Mouse (Mus musculus): Measurements from ENCODE around the gene Cda. TPM values are rescaled to one million over a fixed set of nuclear protein-coding genes. Genes with fewer than 3 reads are reported as not detected.
A peak's percentile ranks its signal among the peaks of the same experiment; 100 is the strongest.

Gene Cda
- polyA plus RNA-seq, 1 experiment from 2014 or later, result 4.1 TPM

DNA sequence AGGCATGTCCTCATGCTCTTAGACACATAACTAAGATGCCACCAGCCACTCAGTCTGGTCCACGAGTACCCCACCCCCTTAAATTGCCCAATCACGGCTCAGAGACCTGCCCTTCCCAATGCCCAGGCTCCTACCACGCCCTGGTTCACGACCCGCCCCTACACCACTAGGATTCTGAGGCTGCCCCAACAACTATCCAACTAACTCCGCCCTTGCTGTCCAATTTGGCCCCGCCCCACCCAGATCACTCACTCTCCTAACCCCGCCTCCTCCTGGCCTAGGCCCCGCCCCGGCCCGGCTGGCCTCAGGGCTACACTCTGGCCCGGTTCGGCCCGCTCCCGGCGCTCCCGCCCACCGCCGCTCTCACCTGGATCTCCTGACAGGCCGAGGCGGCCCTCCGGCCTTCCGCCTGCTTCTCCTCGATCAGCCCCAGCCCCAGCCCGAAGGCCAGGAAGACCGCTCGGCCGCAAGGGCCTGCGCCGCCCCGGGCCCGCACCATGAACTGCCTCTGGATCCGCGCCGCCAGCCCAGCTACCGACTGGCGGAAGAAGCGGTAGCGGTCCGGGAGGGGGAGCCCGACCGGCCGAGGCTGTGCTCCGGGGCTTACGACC lies 42.2 kb downstream of the Cda start:
- H3K4me3 ChIP-seq (ENCODE audit: low read depth, low read length), result peak overlapping the region; percentile 81
- ATAC-seq (ENCODE audit: insufficient number of reproducible peaks, low FRiP score, low TSS enrichment, low read depth) (peak; percentile 90), DNase-seq (ENCODE audit: low spot score) (peak; percentile 90)
- under 1% methylated on average over 45 of the region's 45 CpGs for WGBS
- H3K4me1 ChIP-seq (ENCODE audit: control insufficient read depth, insufficient read depth, low read length), result no peaks in the 10 kb centered on the region
- no peaks in the 10 kb centered on the region for H3K27me3 ChIP-seq (ENCODE audit: control insufficient read depth, insufficient read depth, low read length)
- H3K9me3 ChIP-seq (ENCODE audit: control insufficient read depth, low read length), result no peaks in the 10 kb centered on the region
- H3K9ac ChIP-seq (ENCODE audit: low read length), result peak overlapping the region; percentile 84
- peak overlapping the region; percentile 72 for H3K4me2 ChIP-seq (ENCODE audit: low read depth, severe bottlenecking)
- no peaks in the 10 kb centered on the region for H3K36me3 ChIP-seq (ENCODE audit: control insufficient read depth, insufficient read depth, low read length)
- H3K27ac ChIP-seq (replicated peaks; ENCODE audit: low read depth, low read length), result peak overlapping the region; percentile 91

- Histone ChIP-seq H3K4me1 (ENCODE audit: control insufficient read depth, insufficient read depth, low read length) (no peaks in the 10 kb centered on the region), H3K4me2 (ENCODE audit: low read depth, severe bottlenecking) (no peak overlapping the region), H3K4me3 (ENCODE audit: low read depth, low read length) (no peak overlapping the region), H3K9ac (ENCODE audit: low read length) (no peak overlapping the region), H3K27ac (replicated peaks; ENCODE audit: low read depth, low read length) (no peak overlapping the region), H3K36me3 (ENCODE audit: control insufficient read depth, insufficient read depth, low read length) (no peaks in the 10 kb centered on the region), H3K27me3 (ENCODE audit: control insufficient read depth, insufficient read depth, low read length) (no peaks in the 10 kb centered on the region), H3K9me3 (ENCODE audit: control insufficient read depth, low read length) (no peaks in the 10 kb centered on the region)
- no peak for DNase-seq (ENCODE audit: low spot score)
- ATAC-seq (ENCODE audit: insufficient number of reproducible peaks, low FRiP score, low TSS enrichment, low read depth), result no peak
- 84% methylated on average over 3 of the region's 3 CpGs for WGBS
These were observed 43.3 kb downstream of the Cda start for GRCm38 (mm10) chr4:138324451-138324850.

DNA sequence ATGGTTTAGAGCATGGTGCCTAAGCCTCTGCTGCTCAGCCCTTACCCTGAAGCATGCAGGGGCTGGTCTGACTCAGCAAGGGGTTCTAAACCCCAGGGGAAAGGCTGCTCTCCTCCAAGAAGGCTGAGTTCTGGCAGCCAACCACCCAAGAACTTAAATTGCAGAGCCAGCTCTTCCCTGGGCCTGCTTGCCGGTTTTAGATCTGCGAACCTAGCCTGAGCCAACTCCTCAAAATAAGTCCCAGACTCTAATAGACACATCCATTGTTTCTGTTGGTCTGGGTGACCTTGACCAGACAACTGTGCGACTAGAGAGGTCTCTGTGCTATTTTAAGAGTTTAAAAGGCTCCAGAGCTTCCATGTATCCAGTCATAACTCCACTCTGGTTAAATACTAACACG lies 44.0 kb downstream of the Cda start:
- ATAC-seq (ENCODE audit: insufficient number of reproducible peaks, low FRiP score, low TSS enrichment, low read depth), result no peak
- Histone ChIP-seq H3K4me1 (ENCODE audit: control insufficient read depth, insufficient read depth, low read length) (no peaks in the 10 kb centered on the region), H3K27me3 (ENCODE audit: control insufficient read depth, insufficient read depth, low read length) (no peaks in the 10 kb centered on the region), H3K27ac (replicated peaks; ENCODE audit: low read depth, low read length) (no peak overlapping the region), H3K36me3 (ENCODE audit: control insufficient read depth, insufficient read depth, low read length) (no peaks in the 10 kb centered on the region), H3K9ac (ENCODE audit: low read length) (no peak overlapping the region), H3K4me3 (ENCODE audit: low read depth, low read length) (no peak overlapping the region), H3K4me2 (ENCODE audit: low read depth, severe bottlenecking) (no peak overlapping the region), H3K9me3 (ENCODE audit: control insufficient read depth, low read length) (no peaks in the 10 kb centered on the region)
- no peak for DNase-seq (ENCODE audit: low spot score)
- WGBS, result 82% methylated on average over 4 of the region's 4 CpGs

- 89% methylated on average over 4 of the region's 4 CpGs for whole genome bisulfite sequencing
- H3K36me3 ChIP-seq (ENCODE audit: control insufficient read depth, insufficient read depth, low read length), result no peaks in the 10 kb centered on the region
- no peak overlapping the region for H3K4me2 ChIP-seq (ENCODE audit: low read depth, severe bottlenecking)
- no peak for ATAC-seq (ENCODE audit: insufficient number of reproducible peaks, low FRiP score, low TSS enrichment, low read depth)
- H3K9ac ChIP-seq (ENCODE audit: low read length), result no peak overlapping the region
- H3K4me3 ChIP-seq (ENCODE audit: low read depth, low read length), result no peak overlapping the region
- no peaks in the 10 kb centered on the region for H3K27me3 ChIP-seq (ENCODE audit: control insufficient read depth, insufficient read depth, low read length)
- DNase-seq (ENCODE audit: low spot score), result no peak
- no peaks in the 10 kb centered on the region for H3K9me3 ChIP-seq (ENCODE audit: control insufficient read depth, low read length)
- no peak overlapping the region for H3K27ac ChIP-seq (replicated peaks; ENCODE audit: low read depth, low read length)
- H3K4me1 ChIP-seq (ENCODE audit: control insufficient read depth, insufficient read depth, low read length), result no peaks in the 10 kb centered on the region
These were observed 45.1 kb downstream of the Cda start for GRCm38 (mm10) chr4:138322692-138323091.

DNA sequence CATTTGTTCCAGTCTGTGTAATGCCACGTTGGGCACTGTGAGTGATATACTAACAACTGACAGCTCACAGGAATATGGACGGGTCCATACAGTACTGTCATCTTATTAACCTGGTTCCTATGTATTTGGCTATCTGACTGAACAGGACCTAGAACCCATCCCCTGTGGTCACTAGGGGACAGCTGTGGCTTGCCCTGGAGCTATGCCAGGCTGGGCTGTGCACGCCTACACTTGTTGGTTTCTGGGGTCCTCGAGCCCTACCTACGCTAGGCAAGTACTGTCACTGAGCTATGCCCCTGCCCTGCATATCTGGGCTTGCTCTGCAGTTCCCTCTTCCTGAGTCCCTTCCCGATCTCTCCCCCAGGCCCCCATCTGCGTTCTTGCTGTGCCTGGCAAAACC lies 46.3 kb downstream of the Cda start:
- H3K4me3 ChIP-seq (ENCODE audit: low read depth, low read length), result no peak overlapping the region
- 78% methylated on average over 7 of the region's 7 CpGs for WGBS
- H3K27ac ChIP-seq (replicated peaks; ENCODE audit: low read depth, low read length), result no peak overlapping the region
- H3K36me3 ChIP-seq (ENCODE audit: control insufficient read depth, insufficient read depth, low read length), result no peaks in the 10 kb centered on the region
- no peak for ATAC-seq (ENCODE audit: insufficient number of reproducible peaks, low FRiP score, low TSS enrichment, low read depth)
- H3K4me2 ChIP-seq (ENCODE audit: low read depth, severe bottlenecking), result no peak overlapping the region
- H3K9me3 ChIP-seq (ENCODE audit: control insufficient read depth, low read length), result no peaks in the 10 kb centered on the region
- H3K27me3 ChIP-seq (ENCODE audit: control insufficient read depth, insufficient read depth, low read length), result no peaks in the 10 kb centered on the region
- no peaks in the 10 kb centered on the region for H3K4me1 ChIP-seq (ENCODE audit: control insufficient read depth, insufficient read depth, low read length)
- no peak for DNase-seq (ENCODE audit: low spot score)
- H3K9ac ChIP-seq (ENCODE audit: low read length), result no peak overlapping the region

DNA sequence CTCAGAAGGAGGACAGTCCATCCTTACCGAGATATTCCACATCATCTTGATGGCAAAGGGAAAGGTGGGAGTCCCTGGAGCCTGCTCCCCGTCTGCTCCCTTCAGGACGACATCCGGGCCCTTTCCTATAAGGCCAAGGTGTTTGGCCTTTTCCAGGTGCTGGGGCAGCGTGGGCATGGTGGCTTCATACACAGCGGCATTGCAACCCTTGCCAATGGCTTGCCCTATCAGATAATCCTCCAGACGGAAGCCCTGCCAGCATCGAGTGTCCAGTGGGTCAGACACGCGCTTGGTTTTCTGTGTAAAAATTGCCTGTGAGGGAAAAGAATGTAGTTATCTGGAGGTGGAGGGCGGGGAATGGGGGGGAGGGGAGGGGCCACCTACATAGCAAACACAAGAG lies 47.1 kb downstream of the Cda start:
- H3K9me3 ChIP-seq (ENCODE audit: control insufficient read depth, low read length), result no peaks in the 10 kb centered on the region
- no peak overlapping the region for H3K9ac ChIP-seq (ENCODE audit: low read length)
- H3K4me1 ChIP-seq (ENCODE audit: control insufficient read depth, insufficient read depth, low read length), result no peaks in the 10 kb centered on the region
- no peak overlapping the region for H3K4me2 ChIP-seq (ENCODE audit: low read depth, severe bottlenecking)
- no peak overlapping the region for H3K27ac ChIP-seq (replicated peaks; ENCODE audit: low read depth, low read length)
- 82% methylated on average over 11 of the region's 11 CpGs for WGBS
- DNase-seq (ENCODE audit: low spot score) (no peak), ATAC-seq (ENCODE audit: insufficient number of reproducible peaks, low FRiP score, low TSS enrichment, low read depth) (no peak)
- no peaks in the 10 kb centered on the region for H3K27me3 ChIP-seq (ENCODE audit: control insufficient read depth, insufficient read depth, low read length)
- no peak overlapping the region for H3K4me3 ChIP-seq (ENCODE audit: low read depth, low read length)
- no peaks in the 10 kb centered on the region for H3K36me3 ChIP-seq (ENCODE audit: control insufficient read depth, insufficient read depth, low read length)

GRCm38 (mm10) chr4:138319508-138319907 lies 48.3 kb downstream of the Cda start:
- DNase-seq (ENCODE audit: low spot score) (peak; percentile 89), ATAC-seq (ENCODE audit: insufficient number of reproducible peaks, low FRiP score, low TSS enrichment, low read depth) (no peak)
- no peaks in the 10 kb centered on the region for H3K27me3 ChIP-seq (ENCODE audit: control insufficient read depth, insufficient read depth, low read length)
- WGBS, result 35% methylated on average over 10 of the region's 10 CpGs
- no peak overlapping the region for H3K9ac ChIP-seq (ENCODE audit: low read length)
- H3K36me3 ChIP-seq (ENCODE audit: control insufficient read depth, insufficient read depth, low read length), result 0 out of 2 replicates have a peak, but pooled peaks cover 2% of the 10 kb centered on the region
- H3K4me2 ChIP-seq (ENCODE audit: low read depth, severe bottlenecking), result no peak overlapping the region
- H3K4me1 ChIP-seq (ENCODE audit: control insufficient read depth, insufficient read depth, low read length), result no peaks in the 10 kb centered on the region
- no peak overlapping the region for H3K4me3 ChIP-seq (ENCODE audit: low read depth, low read length)
- H3K9me3 ChIP-seq (ENCODE audit: control insufficient read depth, low read length), result no peaks in the 10 kb centered on the region
- no peak overlapping the region for H3K27ac ChIP-seq (replicated peaks; ENCODE audit: low read depth, low read length)

DNA sequence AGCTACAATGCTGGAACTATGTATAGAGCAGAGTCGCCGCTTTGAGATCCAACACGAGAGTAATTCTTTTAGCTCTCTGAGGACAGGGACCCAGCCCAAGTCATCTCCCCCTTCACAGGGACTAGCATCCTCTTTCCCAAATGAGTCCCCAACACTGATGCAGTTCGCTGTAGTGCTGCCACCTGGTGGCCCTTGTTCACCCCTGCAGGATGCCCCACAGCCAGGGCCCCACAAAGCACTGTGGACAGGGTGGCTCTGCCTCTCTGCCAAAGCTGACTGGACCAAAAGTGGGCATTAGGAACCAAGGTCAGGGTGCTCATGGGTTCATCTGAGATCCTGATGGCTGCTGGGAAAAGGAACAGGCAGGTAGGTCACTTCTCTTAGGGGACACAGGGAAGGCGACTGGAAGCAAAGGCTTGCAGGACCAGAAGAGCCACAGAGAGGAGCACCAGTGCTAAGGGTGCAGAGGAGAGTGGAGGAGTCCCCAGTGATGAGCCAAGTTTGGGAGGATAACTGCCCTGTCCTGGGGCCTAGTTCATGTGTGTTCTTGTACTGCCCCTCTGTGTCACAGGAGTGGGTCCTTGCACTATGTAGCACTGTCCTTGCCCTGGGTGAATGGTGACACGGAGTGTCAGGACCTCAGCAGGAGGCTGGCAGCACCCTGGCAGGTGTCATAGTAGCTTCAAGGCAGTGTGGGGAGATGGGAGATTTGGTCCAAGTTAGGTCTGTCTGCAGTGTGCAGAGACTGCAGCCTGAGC lies 49.1 kb downstream of the Cda start:
- ATAC-seq (ENCODE audit: insufficient number of reproducible peaks, low FRiP score, low TSS enrichment, low read depth) (peak; percentile 27; the same call in 1 of the 2 replicates), DNase-seq (ENCODE audit: low spot score) (peak; percentile 69)
- 59% methylated on average over 6 of the region's 6 CpGs for WGBS
- no peak overlapping the region for H3K4me2 ChIP-seq (ENCODE audit: low read depth, severe bottlenecking)
- no peak overlapping the region for H3K9ac ChIP-seq (ENCODE audit: low read length)
- H3K4me3 ChIP-seq (ENCODE audit: low read depth, low read length), result no peak overlapping the region
- H3K4me1 ChIP-seq (ENCODE audit: control insufficient read depth, insufficient read depth, low read length), result no peaks in the 10 kb centered on the region
- H3K9me3 ChIP-seq (ENCODE audit: control insufficient read depth, low read length), result no peaks in the 10 kb centered on the region
- no peaks in the 10 kb centered on the region for H3K27me3 ChIP-seq (ENCODE audit: control insufficient read depth, insufficient read depth, low read length)
- no peak overlapping the region for H3K27ac ChIP-seq (replicated peaks; ENCODE audit: low read depth, low read length)
- H3K36me3 ChIP-seq (ENCODE audit: control insufficient read depth, insufficient read depth, low read length), result peaks cover 4% of the 10 kb centered on the region; the same call in 1 of the 2 replicates
